Mouse (Mus musculus): ENCODE measurements around the gene Maats1.
A peak's percentile ranks its signal among the peaks of the same experiment; 100 is the strongest.

Gene Maats1

DNA sequence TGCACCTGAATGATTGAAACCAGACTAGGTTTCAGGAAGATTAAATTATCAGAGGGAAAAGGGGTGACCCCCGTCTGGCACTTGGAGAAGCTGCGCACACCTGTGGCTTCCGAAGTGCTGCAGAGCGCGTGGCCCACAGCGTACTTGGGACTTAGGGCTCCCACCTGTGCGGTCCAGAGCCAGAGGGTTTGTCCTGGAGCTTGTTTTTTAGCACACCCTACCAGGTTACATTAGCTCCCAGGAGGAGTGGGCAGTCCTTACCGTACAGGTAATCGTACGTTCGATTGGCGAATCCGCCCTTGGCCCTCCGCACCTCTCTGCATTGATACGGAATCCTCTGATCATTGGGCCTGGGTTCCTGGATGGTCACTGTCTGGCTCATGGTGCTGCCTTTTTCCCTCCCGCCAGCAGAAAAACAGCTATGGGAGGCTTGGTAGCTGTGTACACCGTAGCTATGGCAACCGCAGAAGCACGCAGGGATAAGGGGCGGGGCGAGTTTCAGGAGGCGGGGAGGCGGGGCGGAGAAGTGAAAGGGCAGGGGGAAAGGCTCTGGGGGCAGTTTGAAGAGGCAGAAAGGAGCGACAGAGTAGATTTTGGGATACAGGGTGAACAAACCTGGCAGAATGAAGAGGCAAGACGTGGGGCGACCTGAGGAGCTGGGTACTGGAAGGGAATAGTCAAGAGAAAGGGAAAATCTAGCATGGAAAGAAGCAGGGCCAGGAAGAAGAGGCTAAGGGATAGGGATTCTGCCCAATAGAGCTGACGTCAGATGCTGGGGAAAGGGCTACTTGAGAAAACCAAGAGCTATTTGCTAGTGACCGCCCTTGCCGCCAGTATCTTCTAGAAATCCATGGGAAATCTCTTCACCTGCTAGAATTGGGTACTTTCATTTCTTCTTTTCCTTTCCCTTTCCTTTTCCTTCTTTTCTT is at the start of gene Maats1:
Gene Maats1, minus strand, starts transcription at position 748 of the 929 bp plus-strand sequence.
- DNase-seq (ENCODE audit: low spot score) = peak; percentile 79

DNA sequence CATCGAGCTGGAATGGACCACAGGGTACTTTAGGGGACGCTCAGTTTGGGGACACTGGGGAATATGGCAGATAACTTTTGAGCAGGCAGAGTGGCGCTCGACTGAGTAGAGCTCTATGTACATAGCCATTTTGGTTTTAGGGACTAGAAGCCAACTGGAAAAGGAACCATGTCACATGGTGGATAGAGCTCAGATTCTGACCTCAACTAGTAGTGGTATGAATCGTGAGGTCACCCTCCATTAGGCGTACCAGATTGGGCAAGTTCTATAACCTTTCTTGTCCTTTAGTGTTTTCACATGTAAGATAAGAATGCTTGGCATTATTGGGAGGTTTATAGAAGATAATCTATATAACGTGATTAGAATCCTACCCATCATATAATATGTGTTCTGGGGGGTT is 48.4 kb upstream of the Maats1 start:
- DNase-seq (ENCODE audit: low spot score) = no peak

DNA sequence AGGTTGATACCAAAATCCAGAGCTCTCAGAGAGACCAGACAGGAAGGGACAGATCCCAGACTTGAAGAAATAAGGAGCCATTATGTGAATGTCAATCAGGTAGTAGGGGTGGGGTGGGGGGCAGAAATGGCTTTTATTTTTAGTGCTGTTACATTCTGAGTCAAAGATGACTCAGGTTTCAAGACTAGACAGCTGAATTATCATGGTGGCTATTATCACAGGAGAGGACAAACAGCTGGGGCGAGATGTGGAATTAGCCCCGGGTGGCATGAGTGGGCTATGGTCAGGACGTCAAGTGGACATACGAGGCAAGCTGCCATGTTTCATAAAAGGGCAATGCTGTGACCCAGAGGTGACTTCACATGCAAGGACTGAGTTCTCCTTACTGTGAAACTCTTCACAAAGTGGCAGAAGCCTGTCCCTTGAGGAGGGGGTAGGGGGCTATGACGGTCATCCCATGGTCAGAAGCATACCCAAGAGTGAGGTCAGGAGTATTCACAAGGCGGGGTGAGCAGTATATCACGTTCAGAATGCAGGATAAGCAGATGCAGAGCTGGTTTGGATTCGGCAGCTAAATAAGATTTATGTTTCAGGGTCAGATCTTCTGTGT is 47.4 kb upstream of the Maats1 start:
- DNase-seq (ENCODE audit: low spot score) = no peak

DNA sequence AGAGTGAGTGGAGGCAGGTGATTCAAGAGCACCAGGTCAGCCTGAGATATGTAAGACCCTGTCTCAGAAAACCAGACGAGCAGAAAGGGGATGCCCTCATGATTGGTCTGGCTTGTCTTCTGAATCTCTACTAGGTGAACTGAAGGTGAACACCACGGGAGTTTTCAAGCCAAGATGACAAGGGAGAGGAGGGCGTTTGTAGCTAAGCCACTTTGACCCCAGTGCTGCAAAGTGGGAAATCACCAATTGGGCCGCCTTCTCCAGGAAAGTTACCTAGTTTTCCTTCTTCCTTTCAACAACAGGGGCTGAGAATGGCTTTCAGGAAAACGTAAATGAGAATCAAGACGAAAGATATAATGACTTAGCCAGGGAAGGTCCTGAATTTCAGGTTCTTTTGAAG is 46.8 kb upstream of the Maats1 start:
- DNase-seq (ENCODE audit: low spot score) = no peak

DNA sequence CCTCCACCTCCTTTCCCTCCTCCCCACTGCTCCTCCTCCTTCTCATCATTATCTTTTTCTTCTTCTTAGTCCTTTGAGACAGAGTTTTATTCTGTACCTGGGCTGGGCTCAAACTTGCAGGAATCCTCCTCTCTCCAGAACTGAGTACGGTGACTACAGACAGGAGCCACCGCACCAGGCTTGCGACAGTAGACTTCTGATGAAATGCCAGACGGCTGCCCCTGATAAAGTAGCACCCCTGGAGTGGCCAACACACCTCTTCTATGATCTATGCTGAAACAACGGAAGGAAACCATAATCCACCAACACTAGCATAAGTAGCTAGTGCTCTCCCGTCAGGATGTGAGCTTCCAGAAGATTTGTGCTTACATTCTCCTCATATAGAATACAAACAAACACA is 45.4 kb upstream of the Maats1 start:
- DNase-seq (ENCODE audit: low spot score) = no peak

DNA sequence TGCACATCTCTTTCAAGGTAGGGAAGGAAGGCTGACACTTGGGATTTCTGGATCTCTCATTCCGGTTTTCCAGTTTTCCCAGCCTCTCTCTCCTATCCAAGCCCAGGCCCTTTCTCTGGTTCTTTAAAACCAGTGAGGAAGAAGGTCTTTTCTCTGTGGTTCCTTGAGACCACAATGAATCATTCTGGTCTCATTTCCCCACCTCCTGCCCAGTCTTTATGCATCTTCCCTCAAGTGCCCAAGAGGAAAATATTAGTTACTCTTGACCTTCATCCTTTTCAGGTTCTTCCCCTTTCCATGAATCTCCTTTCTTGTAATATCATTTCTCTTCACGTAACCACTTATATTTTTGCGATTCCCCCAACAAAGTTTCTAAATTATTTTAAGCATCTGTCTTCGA is 43.8 kb upstream of the Maats1 start:
- no peak for DNase-seq (ENCODE audit: low spot score)

DNA sequence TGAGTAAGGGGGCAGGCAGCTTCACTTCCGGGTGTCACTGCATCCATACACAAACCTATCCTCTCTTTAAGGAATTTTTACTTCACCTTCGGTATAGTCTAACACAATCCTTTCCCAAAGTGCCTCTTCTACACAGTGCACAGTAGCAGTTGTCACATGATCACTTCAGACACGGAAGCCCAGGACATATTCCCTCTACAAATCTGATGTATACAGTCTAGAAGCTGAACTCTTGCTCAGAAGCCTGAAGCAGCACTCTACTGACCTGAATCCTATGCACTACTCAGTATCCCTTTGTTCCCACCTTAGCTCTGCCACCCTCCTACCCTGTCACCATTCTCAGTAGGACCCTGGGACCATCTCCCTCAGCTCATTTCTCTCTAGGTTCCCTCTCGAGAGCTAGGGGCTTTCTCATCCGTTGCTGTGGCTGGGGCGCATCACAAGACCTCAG is 43.3 kb upstream of the Maats1 start:
- no peak for DNase-seq (ENCODE audit: low spot score)

DNA sequence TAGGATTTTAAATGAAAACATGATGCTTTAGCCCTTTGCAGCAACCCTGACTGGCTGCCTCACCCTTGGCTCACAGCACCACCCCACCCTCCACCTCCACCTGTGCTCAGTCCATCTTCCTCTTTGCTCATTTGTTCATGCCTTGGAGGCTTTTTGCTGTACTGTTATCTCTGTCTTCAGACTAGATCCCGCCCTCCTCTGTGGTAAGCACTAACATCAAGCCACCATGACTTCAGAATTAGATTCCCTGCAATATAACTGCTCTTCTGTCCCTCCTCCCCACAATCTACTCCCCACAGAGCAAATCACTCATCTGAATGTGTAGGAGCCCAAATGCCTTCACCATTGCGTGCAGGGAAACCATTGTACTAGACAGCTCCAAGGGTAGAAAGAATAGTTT is 41.7 kb upstream of the Maats1 start:
- DNase-seq (ENCODE audit: low spot score) = no peak

DNA sequence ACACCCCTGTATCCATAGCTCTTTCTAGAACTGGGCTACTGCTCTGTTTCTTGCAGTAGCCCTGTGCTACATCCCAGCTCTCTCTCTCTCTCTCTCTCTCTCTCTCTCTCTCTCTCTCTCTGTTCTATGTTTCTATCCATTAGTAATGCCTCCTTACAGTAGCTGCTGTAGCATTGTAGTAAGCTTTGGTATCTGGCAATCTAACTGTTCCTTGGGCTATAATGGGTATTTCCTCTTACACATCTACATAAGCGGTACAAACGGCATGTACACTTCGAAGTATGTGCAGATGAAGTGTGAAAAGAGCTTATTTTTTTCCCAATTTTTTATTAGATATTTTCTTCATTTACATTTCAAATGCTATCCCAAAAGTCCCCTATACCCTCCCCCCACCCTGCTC is 38.0 kb upstream of the Maats1 start:
- no peak for DNase-seq (ENCODE audit: low spot score)

DNA sequence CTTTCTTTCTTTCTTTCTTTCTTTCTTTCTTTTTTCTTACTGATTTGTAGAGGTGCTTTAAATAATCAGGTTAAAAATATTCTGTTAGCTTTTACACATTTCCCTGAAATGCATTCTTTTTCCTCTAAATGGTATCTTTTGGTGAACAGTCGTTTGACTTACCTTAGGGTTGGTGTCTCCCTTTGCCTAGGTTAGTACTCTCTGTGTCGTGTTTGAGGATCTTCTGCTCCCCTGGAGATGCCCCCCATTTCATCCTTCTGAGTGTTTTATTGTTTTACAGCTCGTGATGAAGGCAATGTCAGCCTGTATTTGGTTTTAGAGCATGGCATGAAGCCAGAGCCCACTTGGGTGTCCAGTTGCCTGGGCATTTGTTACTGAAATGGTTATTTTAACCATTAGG is 37.5 kb upstream of the Maats1 start:
- no peak for DNase-seq (ENCODE audit: low spot score)

DNA sequence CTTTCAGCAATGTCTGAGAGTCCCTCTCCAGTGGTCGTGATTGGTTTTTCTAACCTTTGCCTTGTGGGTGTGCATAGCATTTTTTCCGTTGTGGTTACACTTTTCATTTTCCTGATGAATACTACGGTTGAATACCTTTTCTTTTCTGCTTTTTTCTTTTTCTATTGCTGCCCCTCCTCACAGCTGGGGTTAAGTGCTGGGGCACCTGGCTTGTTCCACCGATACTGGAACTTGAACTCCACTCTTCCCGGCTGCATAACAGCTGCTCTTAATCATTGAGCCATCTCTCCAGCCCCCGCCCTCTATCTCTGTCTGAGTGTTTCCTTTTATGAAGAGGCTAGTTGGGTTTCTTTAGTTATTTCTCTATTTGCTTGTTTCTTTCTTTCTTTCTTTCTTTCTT is 37.1 kb upstream of the Maats1 start:
- DNase-seq (ENCODE audit: low spot score) = no peak

DNA sequence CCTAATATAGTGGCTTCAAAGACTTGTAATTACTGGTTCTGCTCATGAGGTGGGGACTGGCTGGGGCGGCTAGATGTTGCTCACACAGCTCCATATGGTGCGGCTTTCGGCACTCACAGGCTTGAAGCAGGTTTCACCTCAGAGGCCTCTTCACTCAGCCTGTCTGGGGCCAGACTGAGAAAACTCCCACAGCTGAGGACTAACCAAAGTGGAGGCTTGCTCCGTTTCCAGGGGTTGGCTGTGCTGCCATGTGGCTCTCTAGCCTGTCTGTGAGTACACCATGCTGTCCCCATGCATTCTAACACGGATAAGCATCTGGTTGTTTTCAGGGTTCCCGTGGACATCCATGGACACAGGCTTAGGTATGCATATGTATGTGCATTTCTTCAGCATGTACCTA is 36.6 kb upstream of the Maats1 start:
- no peak for DNase-seq (ENCODE audit: low spot score)

DNA sequence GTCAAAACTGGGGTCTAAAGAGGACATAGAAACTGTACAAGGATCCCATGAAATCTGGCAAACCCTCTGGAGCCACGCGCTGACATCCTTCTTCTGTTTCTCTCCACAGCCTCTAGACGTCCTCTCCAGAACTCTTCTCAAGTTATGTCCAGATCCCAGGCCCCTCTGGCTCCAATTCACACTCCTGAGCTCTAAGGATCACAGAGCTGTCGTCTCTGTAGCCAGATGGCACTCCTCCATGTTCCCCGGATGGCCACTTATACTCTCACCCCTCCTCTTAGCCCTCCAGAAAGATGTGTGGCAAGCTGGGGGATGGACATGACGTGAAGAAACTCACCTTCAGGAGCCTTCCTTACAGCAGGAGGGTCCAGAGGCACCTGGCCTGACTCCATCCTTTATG is 35.6 kb upstream of the Maats1 start:
- no peak for DNase-seq (ENCODE audit: low spot score)

DNA sequence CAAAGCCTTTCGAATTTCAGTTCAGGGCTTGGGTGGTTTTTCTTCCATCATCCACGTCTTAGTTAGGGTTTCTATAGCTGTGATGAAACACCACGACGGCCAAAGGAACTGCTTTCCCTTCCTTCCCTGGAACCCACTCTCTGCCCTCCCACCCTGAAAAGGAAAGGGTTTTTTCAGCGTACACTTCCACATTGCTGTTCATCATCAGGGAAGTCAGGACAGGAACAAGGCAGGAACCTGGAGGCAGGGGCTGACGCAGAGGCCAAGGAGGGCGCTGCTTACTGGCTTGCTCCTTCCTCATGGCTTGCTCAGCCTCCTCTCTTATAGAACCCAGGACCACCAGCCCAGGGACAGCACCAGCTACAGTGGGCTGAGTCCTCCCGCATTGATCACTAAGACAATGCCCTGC is 34.9 kb upstream of the Maats1 start:
- no peak for DNase-seq (ENCODE audit: low spot score)

DNA sequence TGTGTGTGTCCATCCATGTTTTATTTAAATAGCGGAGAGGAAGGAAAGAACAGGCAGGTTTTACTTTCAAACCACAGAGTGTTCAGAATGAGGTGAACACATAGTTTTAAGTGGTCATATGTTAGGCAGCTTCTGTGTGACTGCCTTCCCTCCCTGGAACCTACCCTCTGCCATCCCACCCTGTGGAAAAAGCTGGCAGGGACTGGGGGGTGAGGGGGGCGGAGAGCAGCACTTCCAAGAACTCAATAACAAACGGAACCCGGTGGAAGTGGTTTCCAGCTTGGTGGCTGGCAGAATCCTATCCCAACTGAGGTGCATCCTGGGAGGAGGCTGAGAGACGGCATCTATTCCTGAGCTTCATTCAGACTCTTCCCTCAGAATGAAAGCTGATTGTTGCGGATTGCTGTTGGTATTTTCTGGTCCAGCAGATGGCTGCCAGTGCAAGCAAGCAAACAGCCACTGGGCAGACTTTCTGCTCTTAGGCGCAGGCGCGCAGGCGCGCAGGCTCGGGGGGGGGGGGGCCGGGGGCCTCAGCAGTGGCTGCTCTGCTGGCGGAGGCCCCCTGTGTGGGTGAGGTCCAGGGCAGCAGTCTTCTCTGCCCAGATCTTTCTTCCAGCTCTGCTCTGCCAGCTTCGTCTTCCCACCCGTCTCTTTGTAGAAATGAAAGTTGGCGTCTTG is 34.4 kb upstream of the Maats1 start:
- DNase-seq (ENCODE audit: low spot score) = peak; percentile 34

DNA sequence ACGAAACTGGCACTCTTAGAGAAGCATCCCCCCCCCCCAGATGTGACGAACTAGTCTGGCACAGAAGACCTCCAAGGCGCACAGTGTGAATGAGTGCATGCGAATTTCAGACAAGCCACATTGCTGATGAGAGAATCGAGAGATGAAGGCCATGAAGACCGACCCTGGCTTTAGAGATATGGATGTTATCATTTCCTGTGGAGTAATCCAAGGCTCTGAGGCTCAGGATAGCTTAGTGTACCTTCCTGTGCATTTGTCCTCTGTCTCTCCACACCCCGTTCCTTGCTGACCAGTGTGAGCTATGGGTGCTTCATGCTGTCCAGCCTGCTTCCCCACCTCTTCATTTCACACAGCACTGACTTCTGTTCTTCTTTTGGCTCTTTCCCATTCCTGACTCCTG is 33.2 kb upstream of the Maats1 start:
- DNase-seq (ENCODE audit: low spot score) = no peak

DNA sequence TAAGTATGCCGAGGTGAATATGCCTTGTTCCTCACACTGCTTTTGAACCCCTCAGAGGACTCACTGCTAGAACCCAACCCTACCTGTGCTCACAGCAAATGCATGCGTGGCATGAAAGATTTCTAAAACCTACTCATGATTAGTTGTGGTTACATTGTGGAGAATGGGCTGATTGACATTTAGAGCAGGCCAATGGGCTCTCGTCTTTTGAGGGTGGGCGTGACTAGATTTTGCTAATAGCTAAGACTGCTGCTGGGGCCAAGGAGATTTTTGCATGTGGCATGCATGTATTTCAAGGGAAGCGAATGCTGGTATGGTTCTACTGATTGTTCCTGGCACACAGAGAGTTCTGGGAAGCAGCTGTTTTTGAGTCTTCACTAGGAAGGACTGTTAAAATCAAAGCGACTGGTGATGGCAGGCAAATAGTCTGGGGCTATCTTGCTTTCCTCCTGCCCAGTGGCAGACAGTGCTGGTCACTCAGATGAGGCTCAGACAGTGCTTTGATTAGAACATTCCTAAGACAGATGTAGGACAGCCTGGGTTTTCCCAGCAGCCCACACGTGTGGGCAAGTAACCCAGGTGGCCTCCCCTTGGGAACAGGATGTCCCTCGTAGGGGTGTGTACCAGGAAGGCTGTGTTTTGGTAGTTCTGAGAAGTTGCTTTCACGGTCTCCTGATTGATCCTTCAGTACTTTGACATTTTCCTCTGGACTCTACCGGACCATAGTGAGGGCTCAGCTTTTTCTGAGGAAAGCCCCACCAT is 32.6 kb upstream of the Maats1 start:
- DNase-seq (ENCODE audit: low spot score) = no peak

DNA sequence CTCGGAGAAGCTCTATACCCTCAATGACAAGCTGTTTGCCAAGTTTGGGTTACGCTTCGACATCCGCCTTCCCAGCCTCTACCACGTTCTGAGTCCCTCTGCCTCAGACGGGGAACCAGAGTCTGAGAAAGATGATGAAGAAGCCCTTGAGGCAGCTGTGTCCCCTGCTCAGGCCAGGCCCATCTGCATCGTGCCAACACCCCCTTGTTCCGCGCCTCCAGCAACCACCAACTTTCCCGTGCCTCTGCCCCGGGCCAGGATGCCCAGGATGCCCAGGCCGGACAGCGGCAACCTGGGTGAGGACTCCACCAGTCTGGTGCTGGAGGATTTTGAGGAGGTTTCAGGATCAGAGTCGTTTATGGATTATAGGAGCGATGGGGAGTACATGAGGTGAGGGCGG is 32.0 kb upstream of the Maats1 start:
- no peak for DNase-seq (ENCODE audit: low spot score)

DNA sequence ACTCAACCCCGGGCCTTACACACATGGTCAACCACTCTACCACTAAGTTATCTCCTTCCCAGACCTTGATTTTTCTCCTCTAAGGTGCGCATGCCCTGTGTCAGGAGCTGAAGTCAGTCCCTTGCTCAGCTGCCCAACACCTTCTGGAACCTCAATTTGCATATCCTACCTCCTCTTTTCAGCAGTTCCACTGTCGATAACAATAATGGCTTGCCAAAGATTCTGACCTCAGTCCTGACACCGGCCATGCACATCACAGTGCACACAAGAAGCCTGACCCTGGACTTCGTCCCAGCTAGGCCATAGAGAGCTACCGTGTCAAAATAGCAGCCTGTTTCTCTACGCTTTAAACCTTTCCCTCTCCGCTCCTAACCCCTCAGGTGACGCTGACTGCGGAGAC is 31.5 kb upstream of the Maats1 start:
- DNase-seq (ENCODE audit: low spot score) = no peak

DNA sequence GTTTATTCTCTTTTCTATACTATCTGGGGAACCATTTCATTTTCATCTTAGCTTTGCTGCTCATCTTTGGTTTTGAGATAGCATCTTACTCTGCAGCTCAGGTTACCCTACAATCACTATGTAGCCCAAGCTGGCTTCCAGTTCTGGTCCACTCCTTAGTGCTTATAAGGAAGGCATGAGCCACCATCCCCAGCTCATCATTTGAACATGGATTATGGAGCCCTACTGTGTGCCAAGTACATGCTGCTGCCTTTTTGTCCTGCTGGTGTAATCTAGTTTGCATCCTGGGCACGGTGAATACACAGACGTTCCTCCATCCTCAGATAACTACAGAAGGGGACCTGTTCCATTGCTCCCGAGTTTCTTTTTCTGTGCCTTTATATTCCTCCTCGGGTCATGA is 30.9 kb upstream of the Maats1 start:
- no peak for DNase-seq (ENCODE audit: low spot score)

DNA sequence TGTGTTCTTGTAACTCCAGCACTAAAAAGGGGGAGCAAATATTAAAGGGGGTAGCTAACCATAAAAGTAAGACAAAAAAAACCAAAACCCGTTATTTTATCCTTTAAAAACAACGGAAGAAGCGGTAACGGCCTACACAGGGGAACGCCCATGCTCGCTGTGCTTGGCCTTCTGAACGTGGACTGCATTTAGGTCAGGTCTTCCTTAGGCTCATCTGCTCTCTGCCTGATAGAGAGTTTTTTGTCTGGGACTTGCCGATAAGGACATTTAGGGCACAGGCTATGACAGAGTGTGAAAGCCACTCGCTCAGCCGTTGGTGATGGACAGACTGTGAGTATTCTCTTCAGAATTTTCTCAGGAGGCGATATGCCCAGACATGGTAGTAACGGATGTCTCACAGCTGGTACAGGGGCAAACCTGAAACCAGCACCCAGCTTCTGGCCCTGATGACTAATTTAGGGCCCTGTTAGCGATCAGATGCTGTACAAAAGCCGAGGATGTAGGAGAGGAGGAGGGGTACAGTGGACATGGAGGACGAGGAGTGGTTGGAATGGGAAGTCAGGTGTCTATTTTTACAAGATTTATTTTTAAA is 29.9 kb upstream of the Maats1 start:
- no peak for DNase-seq (ENCODE audit: low spot score)
